Mouse (Mus musculus): Measurements from ENCODE around the gene Nfia.

DNA sequence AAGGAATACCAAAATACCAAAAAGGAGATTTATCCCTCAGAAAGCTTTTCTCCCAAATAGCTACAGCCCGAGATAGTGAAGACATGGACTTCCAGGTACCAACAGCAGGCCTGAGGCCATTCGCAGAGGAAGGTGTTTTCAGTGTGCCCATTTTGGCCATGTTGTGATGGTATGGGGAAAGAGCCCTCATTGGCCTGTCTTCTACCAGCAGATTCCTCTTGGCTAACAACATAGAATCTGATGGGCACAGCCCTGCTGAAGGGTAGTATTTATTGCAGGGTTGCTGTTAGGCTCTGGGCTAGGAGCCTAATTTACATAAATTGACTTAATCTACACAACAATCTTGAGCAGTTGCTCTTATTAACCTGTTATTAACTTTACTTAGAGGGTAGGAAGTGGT lies 363.5 kb downstream of the Nfia start:
- TF ChIP-seq CTCF (IDR thresholded peaks at IDR 0.05; ENCODE audit: low read depth, low read length) (no peak), EP300 (IDR thresholded peaks at IDR 0.05; ENCODE audit: insufficient read depth, low read depth, low read length) (no peak), POLR2A (IDR thresholded peaks at IDR 0.05; ENCODE audit: insufficient read depth, low read length) (no peak)
